In the genomic region with DNA sequence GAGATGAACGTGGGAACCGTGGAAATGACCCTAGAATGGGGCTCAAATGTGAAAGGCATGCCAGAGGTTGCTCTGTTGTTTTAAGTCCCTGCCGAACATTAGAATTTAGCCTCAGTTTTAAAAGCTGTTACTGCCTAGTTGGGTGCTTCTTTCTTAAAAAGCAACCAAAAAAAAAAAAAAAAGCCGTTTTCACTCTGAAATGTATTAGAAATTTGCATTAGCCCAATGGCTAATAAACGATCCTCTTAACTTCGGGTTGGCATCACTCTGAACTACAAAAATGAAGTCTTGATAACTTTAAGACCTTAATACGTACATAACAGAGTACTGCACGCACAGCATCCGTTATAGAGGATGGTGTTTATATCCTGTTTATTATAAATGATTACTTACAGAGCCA, we compare ENCODE assay signal across 8 mouse cellular contexts. TPM values are rescaled to one million over a fixed set of nuclear protein-coding genes. Genes with fewer than 3 reads are reported as not detected.
DNase-seq lines count a peak whose midpoint lies in the region; ATAC-seq and TF ChIP-seq lines count a peak whose summit lies in the region.

No protein-coding gene starts in this region.

- peaks cover 9% of the 10 kb centered on the region for H3K4me1 ChIP-seq in heart, embryonic 15.5 days (replicated peaks)
- H3K4me1 ChIP-seq in ES-Bruce4 (ENCODE audit: control insufficient read depth, insufficient read depth, low read length) = no peaks in the 10 kb centered on the region
- no peaks in the 10 kb centered on the region for H3K4me1 ChIP-seq in hindbrain, embryonic 11.5 days (replicated peaks; ENCODE audit: control insufficient read depth, insufficient read depth, low read length)
- H3K4me1 ChIP-seq in midbrain, embryonic 12.5 days = peaks cover 13% of the 10 kb centered on the region

- H3K9ac ChIP-seq in heart, embryonic 15.5 days = peak overlapping the region; percentile 96
- H3K9ac ChIP-seq in ES-Bruce4 (ENCODE audit: low read depth, poor library complexity, severe bottlenecking) = peak overlapping the region; percentile 94
- H3K9ac ChIP-seq in hindbrain, embryonic 11.5 days (ENCODE audit: low read depth, low read length) = peak overlapping the region; percentile 91
- peak overlapping the region; percentile 94 for H3K9ac ChIP-seq in midbrain, embryonic 12.5 days (replicated peaks)

- peak overlapping the region; percentile 95 for H3K4me2 ChIP-seq in heart, embryonic 15.5 days
- H3K4me2 ChIP-seq in hindbrain, embryonic 11.5 days (replicated peaks; ENCODE audit: low read depth, low read length) = peak overlapping the region; percentile 88
- H3K4me2 ChIP-seq in midbrain, embryonic 12.5 days (replicated peaks) = peak overlapping the region; percentile 80

- TF ChIP-seq CTCF in ES-Bruce4 (IDR thresholded peaks at IDR 0.05; ENCODE audit: low read depth, low read length) = no peak

- ATAC-seq in heart, embryonic 15.5 days (replicated peaks; ENCODE audit: insufficient number of reproducible peaks, insufficient read depth, low FRiP score, low read depth) = no peak
- ATAC-seq in hindbrain, embryonic 11.5 days (ENCODE audit: low FRiP score) = no peak
- ATAC-seq in midbrain, embryonic 12.5 days (ENCODE audit: low FRiP score, low read depth) = no peak

- peak overlapping the region; percentile 93 for H3K4me3 ChIP-seq in heart, embryonic 15.5 days
- peak overlapping the region; percentile 97 for H3K4me3 ChIP-seq in ES-Bruce4 (ENCODE audit: low read depth, low read length)
- H3K4me3 ChIP-seq in hindbrain, embryonic 11.5 days (ENCODE audit: low read depth, low read length) = peak overlapping the region; percentile 76
- H3K4me3 ChIP-seq in midbrain, embryonic 12.5 days = peak overlapping the region; percentile 97

- no peak for TF ChIP-seq POLR2A in ES-Bruce4 (IDR thresholded peaks at IDR 0.05; ENCODE audit: insufficient read depth, low read length)

- 10% methylated on average over 9 of the region's 9 CpGs for WGBS in heart, embryonic 15.5 days
- 11% methylated on average over 9 of the region's 9 CpGs for WGBS in hindbrain, embryonic 11.5 days
- 7% methylated on average over 9 of the region's 9 CpGs for WGBS in midbrain, embryonic 12.5 days

- no peak for DNase-seq in heart, postnatal 25 days (ENCODE audit: low spot score)
- DNase-seq in hindbrain, embryonic 11.5 days (ENCODE audit: low spot score) = no peak
- no peak for DNase-seq in right cerebral cortex, adult 2 months (ENCODE audit: low spot score in 2 of 2)
- DNase-seq in adrenal gland, postnatal 36 days = no peak
- no peak for DNase-seq in left cerebral cortex, postnatal 36 days (ENCODE audit: low spot score in 2 of 2)

- peak overlapping the region; percentile 100 for H3K27ac ChIP-seq in heart, embryonic 15.5 days
- peak overlapping the region; percentile 60; the same call in 1 of the 2 replicates for H3K27ac ChIP-seq in ES-Bruce4 (ENCODE audit: insufficient read depth, low read length)
- peak overlapping the region; percentile 98 for H3K27ac ChIP-seq in hindbrain, embryonic 11.5 days (ENCODE audit: low read depth, low read length)
- H3K27ac ChIP-seq in midbrain, embryonic 12.5 days (replicated peaks) = peak overlapping the region; percentile 100

- no peaks in the 10 kb centered on the region for H3K9me3 ChIP-seq in heart, embryonic 15.5 days (replicated peaks)
- no peaks in the 10 kb centered on the region for H3K9me3 ChIP-seq in ES-Bruce4 (replicated peaks; ENCODE audit: control insufficient read depth, insufficient read depth, low read length, poor library complexity, severe bottlenecking)
- H3K9me3 ChIP-seq in hindbrain, embryonic 11.5 days (ENCODE audit: control insufficient read depth, low read length) = no peaks in the 10 kb centered on the region
- no peaks in the 10 kb centered on the region for H3K9me3 ChIP-seq in midbrain, embryonic 12.5 days

- H3K36me3 ChIP-seq in heart, embryonic 15.5 days = no peaks in the 10 kb centered on the region
- no peaks in the 10 kb centered on the region for H3K36me3 ChIP-seq in ES-Bruce4 (ENCODE audit: control insufficient read depth, insufficient read depth, low read length, poor library complexity, severe bottlenecking)
- H3K36me3 ChIP-seq in hindbrain, embryonic 11.5 days (ENCODE audit: control insufficient read depth, insufficient read depth, low read length) = no peaks in the 10 kb centered on the region
- no peaks in the 10 kb centered on the region for H3K36me3 ChIP-seq in midbrain, embryonic 12.5 days

- intact Hi-C loops in heart, postnatal 25 days (cut with DNase I) = loop anchor here (2.0 kb wide), 1 partner anchor 15 kb away; no protein-coding TSS in a partner anchor
- intact Hi-C loops in left cerebral cortex, postnatal 36 days (cut with DNase I) = no loop called here

- TF ChIP-seq EP300 in ES-Bruce4 (IDR thresholded peaks at IDR 0.05; ENCODE audit: insufficient read depth, low read depth, low read length) = no peak

- no peaks in the 10 kb centered on the region for H3K27me3 ChIP-seq in heart, embryonic 15.5 days
- H3K27me3 ChIP-seq in ES-Bruce4 (ENCODE audit: control insufficient read depth, insufficient read depth, low read length, poor library complexity, severe bottlenecking) = peaks cover 6% of the 10 kb centered on the region
- no peaks in the 10 kb centered on the region for H3K27me3 ChIP-seq in hindbrain, embryonic 11.5 days (ENCODE audit: control insufficient read depth, insufficient read depth, low read length)
- peaks cover 5% of the 10 kb centered on the region; the same call in 1 of the 2 replicates for H3K27me3 ChIP-seq in midbrain, embryonic 12.5 days

RNA-seq across cellular contexts. Expression of gene Elf2, which starts 1.7 kb away (rescaled TPM):
- polyA plus RNA-seq in heart, embryonic 15.5 days (2015; fragmentation: Nextera tagmentation; extraction: Ambion mirVana) = 51.3 and 55.4 TPM in 2 replicates
- 10 to 100 TPM; 55.6 to 65.7 TPM for total RNA-seq in heart, postnatal 25 days (2021)
- 52.8 and 57.7 TPM in 2 replicates for polyA plus RNA-seq in ES-Bruce4 (2011; ENCODE audit: insufficient read depth, insufficient read length, low read depth, missing spikeins)
- 45.4 and 48.7 TPM in 2 replicates for polyA plus RNA-seq in hindbrain, embryonic 11.5 days (2014; fragmentation: Nextera tagmentation; extraction: Ambion mirVana)
- 38.3 and 50.1 TPM in 2 replicates for polyA plus RNA-seq in midbrain, embryonic 12.5 days (2016; fragmentation: Nextera tagmentation; extraction: Ambion mirVana)
- total RNA-seq in adrenal gland, postnatal 36 days (2021) = 100 to 1,000 TPM in 1 of 2 experiments, 10 to 100 TPM in 1; 88.9 to 109 TPM
- 10 to 100 TPM; 40.6 to 45.1 TPM for total RNA-seq in left cerebral cortex, postnatal 36 days (2021)

RNA-seq across cellular contexts. Expression of gene Mgarp, which starts 54.4 kb away (rescaled TPM):
- 6.9 and 9.5 TPM in 2 replicates for polyA plus RNA-seq in heart, embryonic 15.5 days (2015; fragmentation: Nextera tagmentation; extraction: Ambion mirVana)
- under 1 TPM; 0.23 to 0.31 TPM for total RNA-seq in heart, postnatal 25 days (2021)
- polyA plus RNA-seq in ES-Bruce4 (2011; ENCODE audit: insufficient read depth, insufficient read length, low read depth, missing spikeins) = 8.3 and 9.8 TPM in 2 replicates
- polyA plus RNA-seq in hindbrain, embryonic 11.5 days (2014; fragmentation: Nextera tagmentation; extraction: Ambion mirVana) = 4.0 and 5.5 TPM in 2 replicates
- 11.7 and 19.2 TPM in 2 replicates for polyA plus RNA-seq in midbrain, embryonic 12.5 days (2016; fragmentation: Nextera tagmentation; extraction: Ambion mirVana)
- total RNA-seq in adrenal gland, postnatal 36 days (2021) = 1,000 to 10,000 TPM in 1 of 2 experiments, 100 to 1,000 TPM in 1; 736 to 1,311 TPM
- not detected for total RNA-seq in left cerebral cortex, postnatal 36 days (2021)
